Mouse (Mus musculus) Muller cell, postnatal 12 days (primary cell): ENCODE results near the gene Fnip2.

ENCODE experiments used
- DNase-seq: peaks from one replicate; pipeline ENCODE4 v3.0.0-alpha.2; 2015; ENCODE audit errors: inconsistent ontology term

Gene Fnip2

GRCm38 (mm10) chr3:79415929-79416328 is 151.7 kb downstream of the Fnip2 start:
- no peak for DNase-seq

- no peak for DNase-seq
Observed at GRCm38 (mm10) chr3:79415081-79415480, 152.5 kb downstream of the Fnip2 start.

GRCm38 (mm10) chr3:79413492-79413891 is 154.1 kb downstream of the Fnip2 start:
- DNase-seq = no peak

DNA sequence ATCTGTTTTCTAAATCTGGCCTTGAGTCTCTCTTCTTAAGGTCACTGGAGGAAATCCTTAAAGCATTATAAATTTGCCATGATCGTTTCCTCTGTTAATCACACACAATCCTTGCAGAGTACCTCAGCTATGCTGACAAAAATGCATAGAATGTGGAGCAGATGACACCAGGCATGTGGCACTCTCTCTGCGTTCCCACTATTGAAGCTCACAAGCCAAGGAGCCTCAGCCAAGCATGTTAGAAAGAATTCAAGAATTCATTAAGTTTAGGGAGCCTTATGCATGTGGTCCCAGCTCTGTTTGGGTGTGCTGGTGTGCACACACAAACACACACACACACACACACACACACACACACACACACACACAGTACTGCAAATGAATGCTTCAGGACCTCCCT is 155.9 kb downstream of the Fnip2 start:
- peak; percentile 73 for DNase-seq

DNA sequence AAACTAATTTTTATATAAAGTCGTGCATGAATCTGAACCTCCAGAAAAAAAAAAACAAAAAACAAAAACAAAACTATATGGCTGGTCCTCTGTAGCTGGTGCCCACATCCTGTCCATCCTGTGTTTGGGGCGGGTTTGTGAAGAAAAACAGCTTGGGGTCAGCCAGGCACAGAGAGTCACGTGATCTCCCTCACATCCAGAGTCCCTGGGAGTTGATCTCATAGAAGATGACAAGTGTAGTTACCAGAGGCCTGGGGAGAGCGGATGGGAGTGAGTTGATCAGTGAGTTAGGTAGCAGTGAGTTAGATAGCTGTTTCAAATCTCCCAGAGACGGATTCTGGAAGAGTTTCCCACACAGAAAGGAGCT is 157.0 kb downstream of the Fnip2 start:
- DNase-seq = peak; percentile 45

GRCm38 (mm10) chr3:79409927-79410628 is 157.5 kb downstream of the Fnip2 start:
- DNase-seq = peak; percentile 54

DNA sequence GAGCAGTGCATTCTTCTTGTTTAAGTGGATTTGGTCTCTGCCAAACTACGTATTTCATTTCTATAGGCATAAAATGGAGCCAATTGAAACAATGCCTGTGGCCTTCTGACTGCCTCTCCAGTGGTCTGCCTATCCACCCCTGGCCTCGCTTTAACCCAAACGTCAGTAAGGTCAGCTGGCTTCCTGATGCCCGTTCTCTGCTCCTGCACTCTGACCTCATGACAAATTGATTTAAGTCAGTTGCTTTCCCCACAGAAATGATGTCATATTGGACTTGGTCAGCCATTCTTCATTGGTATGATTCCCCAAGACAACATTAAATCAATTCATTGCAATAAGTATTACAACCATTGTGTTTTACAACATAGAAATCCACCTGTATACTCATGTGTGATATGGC is 159.1 kb downstream of the Fnip2 start:
- no peak for DNase-seq
